12 mouse cellular contexts compared by ENCODE assay signal in the genomic region with DNA sequence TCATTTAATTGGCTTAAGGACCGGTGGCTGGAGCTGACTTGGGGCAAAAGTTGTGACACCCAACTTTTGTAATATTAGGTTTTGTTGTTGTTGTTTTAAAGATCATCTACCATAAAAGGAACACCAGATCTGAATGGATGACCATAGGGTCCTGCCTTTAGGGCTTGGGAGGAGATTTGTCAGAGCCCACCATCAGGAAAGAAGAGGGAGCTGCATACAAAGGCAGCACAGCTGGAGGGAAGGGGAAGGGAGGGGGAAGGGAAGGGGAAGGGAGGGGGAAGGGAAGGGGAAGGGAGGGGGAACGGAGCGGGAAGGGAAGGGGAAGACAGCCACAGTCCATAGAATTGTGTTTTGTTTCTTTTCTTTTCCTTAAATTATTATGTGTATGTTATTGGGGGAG. TPM values are rescaled to one million over a fixed set of nuclear protein-coding genes. Genes with fewer than 3 reads are reported as not detected.
DNase-seq lines count a peak whose midpoint lies in the region; ATAC-seq and TF ChIP-seq lines count a peak whose summit lies in the region.
"Had no signal": no experiment of that assay in that cellular context is flagged by ENCODE, and none has a peak within 500 bp of the region (broad histone marks: within the 10 kb centered on the region; RNA-seq: fewer than 3 reads in every experiment).

No protein-coding gene starts in this region.

- in situ Hi-C loops in ES-E14 (cut with MboI; ENCODE audit: low sequenced_read_pairs in 2 of 2, unreplicated experiment in 2 of 2) = no loop called here

- H3K4me2 ChIP-seq in heart, postnatal 0 days (ENCODE audit: low read depth, low read length) = no peak overlapping the region; the same call in 1 of the 2 replicates
- H3K4me2 ChIP-seq in liver, embryonic 14.5 days (ENCODE audit: low read depth) = peak overlapping the region; percentile 92
- no peak overlapping the region for H3K4me2 ChIP-seq in midbrain, postnatal 0 days (ENCODE audit: low read depth, low read length, poor library complexity, severe bottlenecking)

- peak overlapping the region; percentile 86; the same call in 1 of the 2 replicates for H3K27ac ChIP-seq in heart, postnatal 0 days (ENCODE audit: low read depth)
- peak overlapping the region; percentile 67; the same call in 1 of the 2 replicates for H3K27ac ChIP-seq in ES-E14 (ENCODE audit: insufficient read depth, low read depth, low read length, poor library complexity, severe bottlenecking)
- peak overlapping the region; percentile 70; the same call in 1 of the 2 replicates for H3K27ac ChIP-seq in liver, embryonic 14.5 days
- H3K27ac ChIP-seq in midbrain, postnatal 0 days (ENCODE audit: low read depth, low read length) = no peak overlapping the region
- H3K27ac ChIP-seq: limb, embryonic 13.5 days had no signal

- 25% methylated on average over 3 of the region's 3 CpGs for WGBS in heart, postnatal 0 days
- 31% methylated on average over 3 of the region's 3 CpGs for WGBS in liver, embryonic 14.5 days (ENCODE audit: insufficient replicate concordance)
- 23% methylated on average over 2 of the region's 3 CpGs for whole genome bisulfite sequencing in midbrain, postnatal 0 days

- TF ChIP-seq CTCF in heart, postnatal 0 days (IDR thresholded peaks at IDR 0.05; ENCODE audit: low read depth) = no peak
- no peak for TF ChIP-seq CTCF in E14TG2a.4 (conservative IDR thresholded peaks at IDR 0.05; ENCODE audit: low read length)
- no peak for TF ChIP-seq CTCF in liver, embryonic 14.5 days (IDR thresholded peaks at IDR 0.05; ENCODE audit: low read depth)
- no peak for TF ChIP-seq CTCF in midbrain, postnatal 0 days (IDR thresholded peaks at IDR 0.05)

- H3K4me1 ChIP-seq in heart, postnatal 0 days (ENCODE audit: control insufficient read depth, insufficient read depth) = peaks cover 35% of the 10 kb centered on the region
- peaks cover 80% of the 10 kb centered on the region for H3K4me1 ChIP-seq in E14TG2a.4 (replicated peaks; ENCODE audit: low read depth, low read length)
- peaks cover 11 to 25% of the 10 kb centered on the region in 2 experiments for H3K4me1 ChIP-seq in ES-E14 (ENCODE audit: control insufficient read depth in 2 of 2, insufficient read depth in 2 of 2, low read length in 2 of 2, poor library complexity in 1 of 2)
- H3K4me1 ChIP-seq in liver, embryonic 14.5 days (replicated peaks; ENCODE audit: control insufficient read depth in 2 of 2, insufficient read depth in 2 of 2, low read length in 1 of 2) = peaks cover 18 to 28% of the 10 kb centered on the region in 2 experiments
- H3K4me1 ChIP-seq in midbrain, postnatal 0 days (ENCODE audit: insufficient read depth, low read length) = no peaks in the 10 kb centered on the region

- ATAC-seq in heart, postnatal 0 days (ENCODE audit: insufficient read depth, low read depth) = no peak
- no peak for ATAC-seq in liver, embryonic 14.5 days (ENCODE audit: insufficient read depth)
- ATAC-seq in midbrain, postnatal 0 days (ENCODE audit: low FRiP score) = no peak

- TF ChIP-seq EP300 in heart, postnatal 0 days (IDR thresholded peaks at IDR 0.05; ENCODE audit: low read depth) = no peak
- TF ChIP-seq EP300 in liver, embryonic 14.5 days (IDR thresholded peaks at IDR 0.05; ENCODE audit: low read depth) = no peak

- no peak overlapping the region for H3K9ac ChIP-seq in heart, postnatal 0 days (replicated peaks; ENCODE audit: low read depth, low read length)
- H3K9ac ChIP-seq in ES-E14 (ENCODE audit: insufficient read depth, low read depth, low read length, poor library complexity, severe bottlenecking) = no peak overlapping the region
- peak overlapping the region; percentile 92 for H3K9ac ChIP-seq in liver, embryonic 14.5 days (replicated peaks)
- no peak overlapping the region for H3K9ac ChIP-seq in midbrain, postnatal 0 days (replicated peaks; ENCODE audit: low read length, poor library complexity, severe bottlenecking)

- no peak for DNase-seq in heart, postnatal 0 days (ENCODE audit: low spot score)
- DNase-seq in heart, postnatal 25 days (ENCODE audit: low spot score) = no peak
- DNase-seq in ES-E14 (ENCODE audit: low read depth, low spot score) = no peak
- DNase-seq in liver, embryonic 14.5 days (ENCODE audit: low read depth in 3 of 3, low spot score in 3 of 3) = no peak
- DNase-seq in cerebellum, postnatal 10 days = no peak
- no peak for DNase-seq in midbrain, postnatal 0 days (ENCODE audit: low spot score)

- H3K4me3 ChIP-seq in heart, postnatal 0 days (ENCODE audit: low read depth, low read length) = no peak overlapping the region
- H3K4me3 ChIP-seq in E14TG2a.4 (replicated peaks; ENCODE audit: low read length) (peak overlapping the region; percentile 96), ES-E14 (ENCODE audit: insufficient read depth in 1 of 2, low read depth in 1 of 2, low read length in 2 of 2, poor library complexity in 1 of 2, severe bottlenecking in 1 of 2) (peak overlapping the region; percentile 81 to 91; a peak in 2 of 4 replicates)
- H3K4me3 ChIP-seq in liver, embryonic 14.5 days (ENCODE audit: insufficient read depth in 1 of 2, low read depth in 2 of 2, low read length in 2 of 2) = peak overlapping the region in 1 of 2 experiments; percentile 91; a peak in 2 of 4 replicates
- H3K4me3 ChIP-seq in midbrain, postnatal 0 days (ENCODE audit: low read depth, low read length) = no peak overlapping the region

- H3K27me3 ChIP-seq in heart, postnatal 0 days (ENCODE audit: control insufficient read depth, insufficient read depth, low read length) = no peaks in the 10 kb centered on the region
- no peaks in the 10 kb centered on the region for H3K27me3 ChIP-seq in E14TG2a.4 (ENCODE audit: insufficient read depth, low read length)
- H3K27me3 ChIP-seq in liver, embryonic 14.5 days (ENCODE audit: control insufficient read depth, insufficient read depth, low read length) = no peaks in the 10 kb centered on the region
- peaks cover 18% of the 10 kb centered on the region for H3K27me3 ChIP-seq in midbrain, postnatal 0 days (ENCODE audit: insufficient read depth, low read length)

- H3K36me3 ChIP-seq in heart, postnatal 0 days (replicated peaks; ENCODE audit: control insufficient read depth, insufficient read depth, low read length) = no peaks in the 10 kb centered on the region
- H3K36me3 ChIP-seq in E14TG2a.4 (ENCODE audit: insufficient read depth, low read length) (peaks cover 28% of the 10 kb centered on the region), ES-E14 (ENCODE audit: control insufficient read depth, insufficient read depth, low read length, poor library complexity, severe bottlenecking) (peaks cover 9% of the 10 kb centered on the region; the same call in 1 of the 2 replicates)
- H3K36me3 ChIP-seq in liver, embryonic 14.5 days (replicated peaks; ENCODE audit: control insufficient read depth, insufficient read depth, low read depth) = no peaks in the 10 kb centered on the region
- no peaks in the 10 kb centered on the region for H3K36me3 ChIP-seq in midbrain, postnatal 0 days (ENCODE audit: insufficient read depth, low read length)
- H3K36me3 ChIP-seq: limb, embryonic 13.5 days had no signal

- no peaks in the 10 kb centered on the region for H3K9me3 ChIP-seq in heart, postnatal 0 days (replicated peaks; ENCODE audit: control insufficient read depth, low read length)
- H3K9me3 ChIP-seq in E14TG2a.4 (ENCODE audit: low read length) (no peaks in the 10 kb centered on the region), ES-E14 (ENCODE audit: control insufficient read depth, insufficient read depth, low read depth, low read length) (no peaks in the 10 kb centered on the region)
- no peaks in the 10 kb centered on the region for H3K9me3 ChIP-seq in liver, embryonic 14.5 days (ENCODE audit: control insufficient read depth, low read length)
- no peaks in the 10 kb centered on the region for H3K9me3 ChIP-seq in midbrain, postnatal 0 days (ENCODE audit: low read length)
- H3K9me3 ChIP-seq: limb, embryonic 13.5 days had no signal

- intact Hi-C loops in heart, postnatal 25 days (cut with DNase I) = loop anchor here (2.0 kb wide), 1 partner anchor 30 kb away; no protein-coding TSS in a partner anchor

RNA-seq across cellular contexts. Expression of gene Trim25, which starts 0.8 kb away (rescaled TPM):
- total RNA-seq in heart, postnatal 0 days (2014; rRNA removed; ENCODE audit: low replicate concordance) = 7.8 and 10.5 TPM in 2 replicates
- polyA plus RNA-seq in heart, postnatal 0 days (2015; fragmentation: Nextera tagmentation; extraction: Ambion mirVana) = 14.5 and 16.1 TPM in 2 replicates
- total RNA-seq in heart, postnatal 25 days (2021) = 10 to 100 TPM; 20.5 to 22.7 TPM
- total RNA-seq in ES-E14 (2012; rRNA removed) = 37.8 TPM in 2 replicates
- 7.4 and 9.5 TPM in 2 replicates for polyA plus RNA-seq in liver, embryonic 14.5 days (2012; rRNA removed)
- 10.8 and 11.0 TPM in 2 replicates for polyA plus RNA-seq in liver, embryonic 14.5 days (2014; fragmentation: Nextera tagmentation; extraction: Ambion mirVana)
- total RNA-seq in midbrain, postnatal 0 days (2014; rRNA removed) = 2.0 and 2.9 TPM in 2 replicates
- 4.3 and 4.5 TPM in 2 replicates for polyA plus RNA-seq in midbrain, postnatal 0 days (2015; fragmentation: Nextera tagmentation; extraction: Ambion mirVana)

RNA-seq across cellular contexts. Expression of gene Coil, which starts 28.4 kb away (rescaled TPM):
- total RNA-seq in heart, postnatal 0 days (2014; rRNA removed; ENCODE audit: low replicate concordance) = 5.3 and 8.5 TPM in 2 replicates
- polyA plus RNA-seq in heart, postnatal 0 days (2015; fragmentation: Nextera tagmentation; extraction: Ambion mirVana) = 4.6 and 5.3 TPM in 2 replicates
- total RNA-seq in heart, postnatal 25 days (2021) = 1 to 10 TPM; 4.6 to 4.9 TPM
- total RNA-seq in ES-E14 (2012; rRNA removed) = 28.8 and 37.8 TPM in 2 replicates
- 2.7 and 4.0 TPM in 2 replicates for polyA plus RNA-seq in liver, embryonic 14.5 days (2012; rRNA removed)
- 2.6 and 2.8 TPM in 2 replicates for polyA plus RNA-seq in liver, embryonic 14.5 days (2014; fragmentation: Nextera tagmentation; extraction: Ambion mirVana)
- total RNA-seq in midbrain, postnatal 0 days (2014; rRNA removed) = 35.1 and 44.2 TPM in 2 replicates
- polyA plus RNA-seq in midbrain, postnatal 0 days (2015; fragmentation: Nextera tagmentation; extraction: Ambion mirVana) = 26.9 and 28.8 TPM in 2 replicates

RNA-seq across cellular contexts. Expression of gene Elobl, which starts 31.7 kb away (rescaled TPM):
- not detected in 2 replicates for total RNA-seq in heart, postnatal 0 days (2014; rRNA removed; ENCODE audit: low replicate concordance)
- polyA plus RNA-seq in heart, postnatal 0 days (2015; fragmentation: Nextera tagmentation; extraction: Ambion mirVana) = not detected in 2 replicates
- total RNA-seq in heart, postnatal 25 days (2021) = not detected
- total RNA-seq in ES-E14 (2012; rRNA removed) = 0.95 and 1.6 TPM in 2 replicates
- polyA plus RNA-seq in liver, embryonic 14.5 days (2012; rRNA removed) = not detected in 2 replicates
- not detected in 2 replicates for polyA plus RNA-seq in liver, embryonic 14.5 days (2014; fragmentation: Nextera tagmentation; extraction: Ambion mirVana)
- total RNA-seq in midbrain, postnatal 0 days (2014; rRNA removed) = 0.44 TPM in 1 of 2 replicates, not detected in the other
- not detected in 2 replicates for polyA plus RNA-seq in midbrain, postnatal 0 days (2015; fragmentation: Nextera tagmentation; extraction: Ambion mirVana)
- total RNA-seq: common myeloid progenitor, adult 5-6 weeks; gastrocnemius, postnatal 14 days; neutrophil, adult 5-6 weeks had no signal
- polyA plus RNA-seq: limb, embryonic 13.5 days; midbrain, embryonic 14.5 days had no signal

RNA-seq across cellular contexts. Expression of gene Scpep1, which starts 43.1 kb away (rescaled TPM):
- total RNA-seq in heart, postnatal 0 days (2014; rRNA removed; ENCODE audit: low replicate concordance) = 36.0 and 44.6 TPM in 2 replicates
- polyA plus RNA-seq in heart, postnatal 0 days (2015; fragmentation: Nextera tagmentation; extraction: Ambion mirVana) = 36.9 and 41.4 TPM in 2 replicates
- total RNA-seq in heart, postnatal 25 days (2021) = 10 to 100 TPM; 16.8 to 20.3 TPM
- total RNA-seq in ES-E14 (2012; rRNA removed) = 140 and 208 TPM in 2 replicates
- polyA plus RNA-seq in liver, embryonic 14.5 days (2012; rRNA removed) = 11.3 and 15.9 TPM in 2 replicates
- polyA plus RNA-seq in liver, embryonic 14.5 days (2014; fragmentation: Nextera tagmentation; extraction: Ambion mirVana) = 35.1 and 37.7 TPM in 2 replicates
- 32.4 and 37.1 TPM in 2 replicates for total RNA-seq in midbrain, postnatal 0 days (2014; rRNA removed)
- 27.2 and 29.2 TPM in 2 replicates for polyA plus RNA-seq in midbrain, postnatal 0 days (2015; fragmentation: Nextera tagmentation; extraction: Ambion mirVana)

Comparison
In these comparisons a context has a peak if more than half of its experiments do, and no peak if none do; other contexts are left out.
1. H3K4me3 ChIP-seq: peak in E14TG2a.4 (single experiment) and ES-E14 (2 of 2); none in heart, postnatal 0 days (single experiment) and midbrain, postnatal 0 days (single experiment).